Mouse (Mus musculus) liver, embryonic 14.5 days (tissue): ENCODE results near the gene Mt4. TPM values are rescaled to one million over a fixed set of nuclear protein-coding genes. Genes with fewer than 3 reads are reported as not detected.
"Not testable (repeated sequence)": the region's sequence is repeated elsewhere in the genome, so short reads cannot be mapped to it uniquely, and the experiment has no call there.

Experiments used
- ATAC-seq: fragments of 200-750 bp; cut with Nextera tagmentation; 2 replicates; pipeline ENCODE4 v1.8.0; 2017; ENCODE audit warnings: moderate number of reproducible peaks, mild to moderate bottlenecking, moderate library complexity; ENCODE audit not compliant: insufficient read depth
- DNase-seq, 3 experiments: peaks; one replicate each; pipeline ENCODE4 v3.0.0-alpha.2; 2012 to 2013; ENCODE audit warnings: low read depth in 3 of 3, low spot score in 3 of 3
- H3K27ac ChIP-seq: fragments of 300-500 bp; sonication (generic); 2 replicates; pipeline ENCODE4 v1.5.1; 2014; ENCODE audit warnings: moderate library complexity, mild to moderate bottlenecking, control low read depth, inconsistent platforms
- H3K27me3 ChIP-seq: fragments of 300-500 bp; sonication (generic); 2 replicates; pipeline ENCODE4 v1.6.1; 2014; ENCODE audit warnings: mild to moderate bottlenecking, low read length, moderate library complexity; ENCODE audit not compliant: control insufficient read depth, insufficient read depth
- H3K36me3 ChIP-seq: fragments of 300-500 bp; sonication (generic); replicated peaks from 2 replicates; pipeline ENCODE4 v1.6.1; 2014; ENCODE audit warnings: low read depth; ENCODE audit not compliant: control insufficient read depth, insufficient read depth
- H3K4me1 ChIP-seq, 2 experiments: fragments of 200-500 bp in 1 of 2; fragments of 300-500 bp in 1 of 2; sonication (generic) in 1 of 2; replicated peaks; 2 replicates each; pipeline ENCODE4 v1.6.1; 2012 to 2014; ENCODE audit warnings: antibody characterized with exemption in 1 of 2, inconsistent platforms in 1 of 2, low read length in 1 of 2; ENCODE audit not compliant: control insufficient read depth in 2 of 2, insufficient read depth in 2 of 2
- H3K4me2 ChIP-seq: fragments of 300-500 bp; sonication (generic); 2 replicates; pipeline ENCODE4 v1.6.1; 2014; ENCODE audit warnings: low read depth, mild to moderate bottlenecking, control low read depth, moderate library complexity
- H3K4me3 ChIP-seq, 2 experiments: fragments of 200-500 bp in 1 of 2; fragments of 300-500 bp in 1 of 2; sonication (generic) in 1 of 2; 2 replicates each; pipeline ENCODE4 v1.5.1; 2012 to 2014; ENCODE audit warnings: low read depth in 2 of 2, low read length in 2 of 2, mild to moderate bottlenecking in 2 of 2, control low read depth in 1 of 2, inconsistent platforms in 1 of 2, moderate library complexity in 1 of 2; ENCODE audit not compliant: insufficient read depth in 1 of 2
- H3K9ac ChIP-seq: fragments of 300-500 bp; sonication (generic); replicated peaks from 2 replicates; pipeline ENCODE4 v1.6.1; 2014; ENCODE audit warnings: mild to moderate bottlenecking, control low read depth, moderate library complexity
- H3K9me3 ChIP-seq: fragments of 300-500 bp; sonication (generic); 2 replicates; pipeline ENCODE4 v1.6.1; 2016; ENCODE audit warnings: low read length, mixed read lengths; ENCODE audit not compliant: control insufficient read depth
- CTCF ChIP-seq: IDR thresholded peaks from 2 replicates; pipeline ENCODE4 v1.5.1; 2016; ENCODE audit warnings: antibody characterized with exemption, low read depth, control low read depth
- EP300 ChIP-seq: IDR thresholded peaks from 2 replicates; pipeline ENCODE4 v1.6.1; 2016; ENCODE audit warnings: antibody characterized with exemption, low read depth
- WGBS: fragments of 180-500 bp; shearing (Covaris S2); extraction: QIAGEN DNeasy Blood & Tissue Kit; methylation state at CpG from one replicate; pipeline ENCODE4 v1.1.7; 2014; ENCODE audit not compliant: insufficient replicate concordance; 5-methylcytosine and 5-hydroxymethylcytosine counted together
- polyA plus RNA-seq, 2 experiments: library from polyadenylated mRNA; depleted of rRNA in 1 of 2; stranded (reverse) in 1 of 2; unstranded in 1 of 2; fragments of >200 nt; fragmentation: Nextera tagmentation in 1 of 2; extraction: Ambion mirVana in 1 of 2; gene quantifications; 2 replicates each; pipeline versions ENCODE4 v1.2.1 to v1.2.3; 2012 to 2014

Mt4 gene
- polyA plus RNA-seq, 2 experiments = 1.7 to 2.1 TPM

GRCm38 (mm10) chr8:94156092-94156491 lies 19.1 kb downstream of the Mt4 start:
- no peaks in the 10 kb centered on the region for H3K9me3 ChIP-seq
- H3K27me3 ChIP-seq = peaks cover 28% of the 10 kb centered on the region
- no peak overlapping the region for H3K27ac ChIP-seq
- no peaks in the 10 kb centered on the region for H3K36me3 ChIP-seq
- H3K4me3 ChIP-seq = no peak overlapping the region
- WGBS = 50% methylated on average over 4 of the region's 4 CpGs
- peaks cover 6 to 12% of the 10 kb centered on the region in 2 experiments for H3K4me1 ChIP-seq
- ATAC-seq (no peak), DNase-seq (no peak)
- no peak for TF ChIP-seq CTCF
- TF ChIP-seq EP300 = no peak
- H3K9ac ChIP-seq = no peak overlapping the region
- no peak overlapping the region for H3K4me2 ChIP-seq

GRCm38 (mm10) chr8:94165772-94166171 lies 28.8 kb downstream of the Mt4 start:
- 56% methylated on average over 8 of the region's 8 CpGs for WGBS
- H3K36me3 ChIP-seq, H3K27ac ChIP-seq, H3K9me3 ChIP-seq, H3K9ac ChIP-seq, H3K4me2 ChIP-seq, H3K27me3 ChIP-seq, H3K4me3 ChIP-seq, DNase-seq, ATAC-seq: not testable (repeated sequence)
- H3K4me1 ChIP-seq = peaks cover 18 to 23% of the 10 kb centered on the region in 2 experiments

- H3K4me3 ChIP-seq = no peak overlapping the region
- no peaks in the 10 kb centered on the region for H3K36me3 ChIP-seq
- H3K9ac ChIP-seq = no peak overlapping the region
- peak in 2 of 3 experiments; percentile 70 to 74 for DNase-seq
- H3K9me3 ChIP-seq = no peaks in the 10 kb centered on the region
- H3K27me3 ChIP-seq = 0 out of 2 replicates have a peak, but pooled peaks cover 3% of the 10 kb centered on the region
- ATAC-seq = no peak
- WGBS = 4% methylated on average over 6 of the region's 6 CpGs
- H3K4me2 ChIP-seq = peak overlapping the region; percentile 23; the same call in 1 of the 2 replicates
- H3K27ac ChIP-seq = no peak overlapping the region
- H3K4me1 ChIP-seq = peaks cover 25 to 37% of the 10 kb centered on the region in 2 experiments
- TF ChIP-seq EP300 (no peak), CTCF (peak; percentile 99)
These were observed 30.2 kb downstream of the Mt4 start for GRCm38 (mm10) chr8:94167244-94167643.

GRCm38 (mm10) chr8:94169547-94169946 lies 32.5 kb downstream of the Mt4 start:
- peak overlapping the region; percentile 95 for H3K27ac ChIP-seq
- DNase-seq (peak in 1 of 3 experiments; percentile 78), ATAC-seq (peak; percentile 45)
- H3K4me1 ChIP-seq = peaks cover 25 to 40% of the 10 kb centered on the region in 2 experiments
- H3K27me3 ChIP-seq = peaks cover 3% of the 10 kb centered on the region
- no peaks in the 10 kb centered on the region for H3K9me3 ChIP-seq
- TF ChIP-seq EP300 = peak; percentile 76
- TF ChIP-seq CTCF = no peak
- peak overlapping the region; percentile 23 to 34 for H3K4me3 ChIP-seq
- 29% methylated on average over 5 of the region's 5 CpGs for WGBS
- H3K4me2 ChIP-seq = peak overlapping the region; percentile 95
- peak overlapping the region; percentile 62 for H3K9ac ChIP-seq
- H3K36me3 ChIP-seq = peaks cover 3% of the 10 kb centered on the region; the same call in 1 of the 2 replicates

- H3K4me1 ChIP-seq = peaks cover 25 to 42% of the 10 kb centered on the region in 2 experiments
- peaks cover 3% of the 10 kb centered on the region; the same call in 1 of the 2 replicates for H3K36me3 ChIP-seq
- no peaks in the 10 kb centered on the region for H3K9me3 ChIP-seq
- no peak for DNase-seq
- no peak for TF ChIP-seq EP300
- TF ChIP-seq CTCF = no peak
- peak overlapping the region; percentile 98 for H3K9ac ChIP-seq
- ATAC-seq = no peak
- peak overlapping the region; percentile 62 to 97 for H3K4me3 ChIP-seq
- WGBS = 40% methylated on average over 10 of the region's 10 CpGs
- peak overlapping the region; percentile 95 for H3K27ac ChIP-seq
- peak overlapping the region; percentile 95 for H3K4me2 ChIP-seq
- H3K27me3 ChIP-seq = peaks cover 3% of the 10 kb centered on the region
These were observed 34.3 kb downstream of the Mt4 start for GRCm38 (mm10) chr8:94171321-94171755.
